In genomic region chr9:63843883-63844485, GRCm38 (mm10) we compare ENCODE assay signal across 9 mouse cellular contexts.
DNase-seq lines count a peak whose midpoint lies in the region; ATAC-seq lines count a peak whose summit lies in the region.
"Had no signal": no experiment of that assay in that cellular context is flagged by ENCODE, and none has a peak within 500 bp of the region (broad histone marks: within the 10 kb centered on the region; RNA-seq: fewer than 3 reads in every experiment).

No protein-coding gene starts in this region.

- no peak overlapping the region for H3K27ac ChIP-seq in forebrain, embryonic 12.5 days
- H3K27ac ChIP-seq in hindbrain, embryonic 14.5 days, result no peak overlapping the region
- H3K27ac ChIP-seq: macrophage had no signal

- no peaks in the 10 kb centered on the region for H3K4me1 ChIP-seq in forebrain, embryonic 12.5 days
- no peaks in the 10 kb centered on the region for H3K4me1 ChIP-seq in hindbrain, embryonic 14.5 days (replicated peaks; ENCODE audit: control insufficient read depth, insufficient read depth, low read length)

- no peak overlapping the region for H3K4me2 ChIP-seq in forebrain, embryonic 12.5 days
- no peak overlapping the region for H3K4me2 ChIP-seq in hindbrain, embryonic 14.5 days (replicated peaks)

- DNase-seq in MN1 (ENCODE audit: low spot score), result peak; percentile 78
- peak; percentile 64 for DNase-seq in c-Kit-negative CD71-positive TER-119-positive erythroid progenitor cells, embryonic 14.5 days (ENCODE audit: low read depth, low spot score)
- DNase-seq in hindbrain, embryonic 14.5 days (ENCODE audit: low spot score), result peak; percentile 92
- peak; percentile 47 for DNase-seq in layer of hippocampus, adult 9-11 months
- DNase-seq in lung, postnatal 25 days (ENCODE audit: low spot score), result peak; percentile 77
- peak; percentile 85 to 88 for DNase-seq in right cerebral cortex, adult 2 months (ENCODE audit: low spot score in 2 of 2)
- peak; percentile 25 for DNase-seq in urinary bladder, postnatal 10 days (ENCODE audit: low spot score)

- WGBS in forebrain, embryonic 12.5 days, result 36% methylated on average over 10 of the region's 10 CpGs
- WGBS in hindbrain, embryonic 14.5 days, result 35% methylated on average over 10 of the region's 10 CpGs

- H3K9me3 ChIP-seq in forebrain, embryonic 12.5 days, result no peaks in the 10 kb centered on the region
- no peaks in the 10 kb centered on the region for H3K9me3 ChIP-seq in hindbrain, embryonic 14.5 days (ENCODE audit: control insufficient read depth, low read length)

- H3K36me3 ChIP-seq in forebrain, embryonic 12.5 days (replicated peaks), result no peaks in the 10 kb centered on the region
- no peaks in the 10 kb centered on the region for H3K36me3 ChIP-seq in hindbrain, embryonic 14.5 days (replicated peaks; ENCODE audit: control insufficient read depth, insufficient read depth)

- peak; percentile 69; the same call in 1 of the 2 replicates for ATAC-seq in forebrain, embryonic 12.5 days (ENCODE audit: low FRiP score)
- no peak for ATAC-seq in hindbrain, embryonic 14.5 days (ENCODE audit: low FRiP score)

- H3K4me3 ChIP-seq in forebrain, embryonic 12.5 days (replicated peaks), result no peak overlapping the region
- H3K4me3 ChIP-seq in hindbrain, embryonic 14.5 days (replicated peaks; ENCODE audit: low read length), result no peak overlapping the region

- peaks cover 44% of the 10 kb centered on the region for H3K27me3 ChIP-seq in forebrain, embryonic 12.5 days
- no peaks in the 10 kb centered on the region for H3K27me3 ChIP-seq in hindbrain, embryonic 14.5 days (ENCODE audit: control insufficient read depth, insufficient read depth, low read length)

- no peak overlapping the region for H3K9ac ChIP-seq in forebrain, embryonic 12.5 days
- no peak overlapping the region for H3K9ac ChIP-seq in hindbrain, embryonic 14.5 days

Comparison
In these comparisons a context has a peak if more than half of its experiments do, and no peak if none do; other contexts are left out.
1. DNase-seq: peak in every context shown above with its lines; median percentile 92 in hindbrain, embryonic 14.5 days; 86 in right cerebral cortex, adult 2 months; 78 in MN1; 77 in lung, postnatal 25 days; 64 in c-Kit-negative CD71-positive TER-119-positive erythroid progenitor cells, embryonic 14.5 days; 47 in layer of hippocampus, adult 9-11 months; 25 in urinary bladder, postnatal 10 days.